Mouse (Mus musculus) liver, embryonic 14.5 days (tissue): Measurements from ENCODE around the gene Kcnj10.

Experiments used
- CTCF ChIP-seq: IDR thresholded peaks from 2 replicates; pipeline ENCODE4 v1.5.1; 2016; ENCODE audit warnings: antibody characterized with exemption, low read depth, control low read depth
- EP300 ChIP-seq: IDR thresholded peaks from 2 replicates; pipeline ENCODE4 v1.6.1; 2016; ENCODE audit warnings: antibody characterized with exemption, low read depth

GRCm38 (mm10) chr1:172306196-172306595 is 34.8 kb upstream of the Kcnj10 start:
- TF ChIP-seq EP300: no peak
- no peak for TF ChIP-seq CTCF
